In the genomic region with DNA sequence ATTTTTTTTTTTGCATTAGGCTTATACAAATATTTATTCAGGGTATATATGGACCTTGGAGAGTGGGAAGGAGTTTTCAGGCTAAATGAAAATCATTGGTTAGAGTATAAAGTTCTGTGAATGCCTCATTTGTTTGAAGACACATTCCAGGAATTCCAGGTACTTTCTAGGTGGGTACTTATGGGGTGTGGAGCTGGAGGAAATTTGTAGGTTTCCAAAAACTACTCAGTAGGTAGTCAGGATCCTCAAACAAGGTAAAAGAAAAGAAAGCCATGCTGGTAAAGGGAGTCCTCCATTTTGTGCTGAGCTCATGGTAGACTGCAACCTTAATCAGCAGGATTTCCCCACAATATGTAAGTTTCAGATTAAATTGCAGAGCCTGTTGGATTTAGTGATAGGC, we compare ENCODE assay signal across 23 mouse cellular contexts. TPM values are rescaled to one million over a fixed set of nuclear protein-coding genes. Genes with fewer than 3 reads are reported as not detected.
DNase-seq lines count a peak whose midpoint lies in the region; ATAC-seq and TF ChIP-seq lines count a peak whose summit lies in the region.
"Had no signal": no experiment of that assay in that cellular context is flagged by ENCODE, and none has a peak within 500 bp of the region (broad histone marks: within the 10 kb centered on the region; RNA-seq: fewer than 3 reads in every experiment).

No protein-coding gene starts in this region.

- H3K9me3 ChIP-seq in lung, embryonic 15.5 days = no peaks in the 10 kb centered on the region
- no peaks in the 10 kb centered on the region for H3K9me3 ChIP-seq in lung, postnatal 0 days (ENCODE audit: low read length)
- H3K9me3 ChIP-seq: embryonic facial prominence, embryonic 10.5 days; embryonic facial prominence, embryonic 12.5 days; forebrain, embryonic 13.5 days; forebrain, embryonic 15.5 days had no signal

- H3K9ac ChIP-seq in lung, embryonic 15.5 days = no peak overlapping the region
- H3K9ac ChIP-seq in lung, postnatal 0 days (replicated peaks; ENCODE audit: low read depth) = no peak overlapping the region
- H3K9ac ChIP-seq: embryonic facial prominence, embryonic 12.5 days; forebrain, embryonic 13.5 days; forebrain, embryonic 15.5 days; forebrain, postnatal 0 days had no signal

- no peak for DNase-seq in lung, postnatal 14 days
- DNase-seq in lung, postnatal 0 days (ENCODE audit: low spot score) = peak; percentile 7
- no peak for DNase-seq in lung, adult 18-20 months
- DNase-seq in thymus, postnatal 25 days = no peak
- DNase-seq: adrenal gland, adult 8-10 months; adrenal gland, postnatal 14 days; adrenal gland, postnatal 36 days; cerebellum, adult 11-12 months; cerebellum, adult 2 months; cerebellum, adult 9-10 months; cerebellum, postnatal 10 days; cerebellum, postnatal 25 days; forebrain, postnatal 0 days had no signal

- no peaks in the 10 kb centered on the region for H3K4me1 ChIP-seq in lung, embryonic 15.5 days
- no peaks in the 10 kb centered on the region for H3K4me1 ChIP-seq in lung, postnatal 0 days (ENCODE audit: insufficient read depth, low read depth, low read length)
- H3K4me1 ChIP-seq: embryonic facial prominence, embryonic 10.5 days; embryonic facial prominence, embryonic 12.5 days; forebrain, embryonic 13.5 days; forebrain, embryonic 15.5 days had no signal

- ATAC-seq in lung, embryonic 15.5 days (ENCODE audit: borderline replicate concordance, extremely low read depth, low FRiP score, low TSS enrichment) = peak; percentile 64; the same call in 1 of the 2 replicates
- no peak; the same call in 1 of the 2 replicates for ATAC-seq in lung, postnatal 0 days
- ATAC-seq: activated CD4-positive, CD25-positive, alpha-beta regulatory T cell, adult 4 months; forebrain, embryonic 13.5 days; forebrain, embryonic 15.5 days; forebrain, postnatal 0 days had no signal

- no peaks in the 10 kb centered on the region for H3K36me3 ChIP-seq in lung, embryonic 15.5 days
- no peaks in the 10 kb centered on the region for H3K36me3 ChIP-seq in lung, postnatal 0 days (ENCODE audit: insufficient read depth, low read length)
- H3K36me3 ChIP-seq: embryonic facial prominence, embryonic 10.5 days; embryonic facial prominence, embryonic 12.5 days; forebrain, embryonic 15.5 days had no signal

- no peak overlapping the region for H3K4me2 ChIP-seq in lung, embryonic 15.5 days
- no peak overlapping the region for H3K4me2 ChIP-seq in lung, postnatal 0 days (replicated peaks; ENCODE audit: low read depth, low read length)
- H3K4me2 ChIP-seq: embryonic facial prominence, embryonic 12.5 days; forebrain, embryonic 13.5 days; forebrain, embryonic 15.5 days had no signal

- no peak overlapping the region for H3K4me3 ChIP-seq in lung, embryonic 15.5 days
- no peak overlapping the region for H3K4me3 ChIP-seq in lung, postnatal 0 days (ENCODE audit: low read depth, low read length)
- H3K4me3 ChIP-seq: embryonic facial prominence, embryonic 10.5 days; embryonic facial prominence, embryonic 12.5 days; forebrain, embryonic 13.5 days; forebrain, embryonic 15.5 days had no signal

- peak overlapping the region; percentile 7; the same call in 1 of the 2 replicates for H3K27ac ChIP-seq in lung, embryonic 15.5 days
- H3K27ac ChIP-seq in lung, postnatal 0 days (ENCODE audit: low read length) = no peak overlapping the region
- H3K27ac ChIP-seq: embryonic facial prominence, embryonic 10.5 days; embryonic facial prominence, embryonic 12.5 days; forebrain, embryonic 13.5 days; forebrain, embryonic 15.5 days had no signal

- TF ChIP-seq EP300 in lung, postnatal 0 days (IDR thresholded peaks at IDR 0.05) = 0 out of 2 replicates have a peak, but pooled peaks have one; percentile 13

- no peaks in the 10 kb centered on the region for H3K27me3 ChIP-seq in lung, embryonic 15.5 days
- H3K27me3 ChIP-seq in lung, postnatal 0 days (replicated peaks; ENCODE audit: insufficient read depth, low read length) = no peaks in the 10 kb centered on the region
- H3K27me3 ChIP-seq: embryonic facial prominence, embryonic 12.5 days; forebrain, embryonic 13.5 days; forebrain, embryonic 15.5 days had no signal

- no peak for TF ChIP-seq CTCF in lung, postnatal 0 days (IDR thresholded peaks at IDR 0.05)

RNA-seq across cellular contexts. Expression of gene Speer3, which starts 35.3 kb away (rescaled TPM):
- not detected in 2 replicates for polyA plus RNA-seq in lung, embryonic 15.5 days (2015; fragmentation: Nextera tagmentation; extraction: Ambion mirVana)
- polyA plus RNA-seq in lung, postnatal 0 days (2015; fragmentation: Nextera tagmentation; extraction: Ambion mirVana) = not detected in 2 replicates
- polyA plus RNA-seq: activated CD4-positive, CD25-positive, alpha-beta regulatory T cell, adult 4 months; C2C12; cerebellum, adult 2 months; cortical plate, adult 2 months; embryonic facial prominence, embryonic 10.5 days; embryonic facial prominence, embryonic 12.5 days; embryonic facial prominence, embryonic 14.5 days; forebrain, embryonic 11.5 days; forebrain, embryonic 13.5 days; forebrain, embryonic 15.5 days; forebrain, postnatal 0 days had no signal
